Mouse (Mus musculus) stomach, embryonic 15.5 days (tissue): ENCODE data around the gene Ubash3b. TPM values are rescaled to one million over a fixed set of nuclear protein-coding genes. Genes with fewer than 3 reads are reported as not detected.

ENCODE experiments used
- ATAC-seq: fragments of 200-750 bp; cut with Nextera tagmentation; 2 replicates; pipeline ENCODE4 v1.8.0; 2017; ENCODE audit warnings: low read depth, moderate number of reproducible peaks, moderate TSS enrichment; ENCODE audit not compliant: insufficient read depth, low FRiP score
- H3K27ac ChIP-seq: fragments of 300-500 bp; sonication (generic); 2 replicates; pipeline ENCODE4 v1.5.1; 2015; ENCODE audit warnings: mild to moderate bottlenecking, inconsistent platforms
- H3K27me3 ChIP-seq: fragments of 300-500 bp; sonication (generic); replicated peaks from 2 replicates; pipeline ENCODE4 v1.6.1; 2015; ENCODE audit warnings: inconsistent platforms
- H3K36me3 ChIP-seq: fragments of 300-500 bp; sonication (generic); 2 replicates; pipeline ENCODE4 v1.6.1; 2015; ENCODE audit warnings: inconsistent platforms
- H3K4me1 ChIP-seq: fragments of 300-500 bp; sonication (generic); 2 replicates; pipeline ENCODE4 v1.6.1; 2015; ENCODE audit warnings: inconsistent platforms
- H3K4me2 ChIP-seq: fragments of 300-500 bp; sonication (generic); 2 replicates; pipeline ENCODE4 v1.6.1; 2015; ENCODE audit warnings: mild to moderate bottlenecking, inconsistent platforms
- H3K4me3 ChIP-seq: fragments of 300-500 bp; sonication (generic); replicated peaks from 2 replicates; pipeline ENCODE4 v1.5.1; 2015; ENCODE audit warnings: inconsistent platforms
- H3K9ac ChIP-seq: fragments of 300-500 bp; sonication (generic); 2 replicates; pipeline ENCODE4 v1.6.1; 2015; ENCODE audit warnings: inconsistent platforms
- H3K9me3 ChIP-seq: fragments of 300-500 bp; sonication (generic); 2 replicates; pipeline ENCODE4 v1.6.1; 2016; ENCODE audit warnings: inconsistent platforms
- WGBS: fragments of 180-500 bp; shearing (Covaris S2); methylation state at CpG from one replicate; pipeline ENCODE4 v1.1.7; 2015; 5-methylcytosine and 5-hydroxymethylcytosine counted together
- polyA plus RNA-seq: library from polyadenylated mRNA; unstranded; fragments of >200 nt; fragmentation: Nextera tagmentation; extraction: Ambion mirVana; gene quantifications from 2 replicates; pipeline ENCODE4 v1.2.1, GENCODE M21; 2015

Ubash3b gene
- polyA plus RNA-seq, 1 experiment from 2014 or later: 4.0 TPM

DNA sequence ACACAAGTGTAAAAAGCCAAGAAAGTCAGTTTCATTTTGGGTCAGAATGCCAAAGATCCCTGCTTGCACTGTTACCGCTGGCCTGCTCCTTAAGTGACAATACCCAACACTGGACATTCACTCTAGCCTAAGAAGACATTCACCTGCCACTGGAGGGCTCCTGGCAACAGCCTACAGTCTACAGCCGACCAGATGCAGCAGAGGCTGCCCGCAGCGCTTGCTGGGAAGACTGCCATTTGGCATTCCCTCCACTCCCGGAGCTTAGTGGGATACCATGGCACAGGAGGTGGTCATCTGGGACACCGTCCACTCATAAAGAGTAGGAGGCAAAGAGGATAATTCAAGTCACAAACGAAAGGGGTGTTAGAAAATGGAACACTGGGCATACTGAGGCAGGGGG is 12.9 kb downstream of the Ubash3b start:
- no peak overlapping the region for H3K27ac ChIP-seq
- 84% methylated on average over 7 of the region's 7 CpGs for WGBS
- H3K9me3 ChIP-seq: no peaks in the 10 kb centered on the region
- no peaks in the 10 kb centered on the region for H3K36me3 ChIP-seq
- no peak overlapping the region for H3K4me2 ChIP-seq
- H3K4me3 ChIP-seq: no peak overlapping the region
- no peak for ATAC-seq
- no peak overlapping the region for H3K9ac ChIP-seq
- no peaks in the 10 kb centered on the region for H3K27me3 ChIP-seq
- H3K4me1 ChIP-seq: no peaks in the 10 kb centered on the region

GRCm38 (mm10) chr9:41147203-41147842 is 14.2 kb downstream of the Ubash3b start:
- no peaks in the 10 kb centered on the region for H3K9me3 ChIP-seq
- peak overlapping the region; percentile 40; the same call in 1 of the 2 replicates for H3K27ac ChIP-seq
- H3K4me2 ChIP-seq: peak overlapping the region; percentile 38
- no peaks in the 10 kb centered on the region for H3K4me1 ChIP-seq
- no peak overlapping the region for H3K9ac ChIP-seq
- no peaks in the 10 kb centered on the region for H3K36me3 ChIP-seq
- H3K4me3 ChIP-seq: 0 out of 2 replicates have a peak overlapping the region, but pooled peaks have one; percentile 8
- 26% methylated on average over 13 of the region's 13 CpGs for WGBS
- H3K27me3 ChIP-seq: no peaks in the 10 kb centered on the region
- ATAC-seq: no peak

DNA sequence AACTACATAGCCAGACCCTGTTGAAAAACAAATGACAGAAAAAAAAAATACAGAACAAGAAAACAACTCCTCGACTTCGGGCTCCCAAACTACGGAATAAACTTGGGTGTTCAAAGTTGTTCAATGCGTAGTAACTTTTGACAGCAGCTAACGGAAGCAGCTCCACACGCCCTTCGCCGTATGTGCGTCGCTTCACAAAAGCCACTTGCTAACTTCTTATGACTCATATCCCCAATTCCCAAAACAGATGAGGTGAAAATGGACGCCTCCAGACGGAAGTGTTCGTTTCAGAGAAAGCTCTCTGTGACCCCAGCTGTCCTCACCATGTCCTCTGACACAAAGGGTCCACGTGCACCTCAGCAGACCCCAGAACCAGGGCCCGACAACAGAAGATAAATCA is 17.7 kb downstream of the Ubash3b start:
- no peaks in the 10 kb centered on the region for H3K4me1 ChIP-seq
- no peak overlapping the region for H3K9ac ChIP-seq
- no peak for ATAC-seq
- H3K4me2 ChIP-seq: no peak overlapping the region
- H3K36me3 ChIP-seq: no peaks in the 10 kb centered on the region
- 85% methylated on average over 15 of the region's 15 CpGs for WGBS
- H3K9me3 ChIP-seq: no peaks in the 10 kb centered on the region
- no peak overlapping the region for H3K4me3 ChIP-seq
- H3K27ac ChIP-seq: no peak overlapping the region
- no peaks in the 10 kb centered on the region for H3K27me3 ChIP-seq

GRCm38 (mm10) chr9:41143115-41143514 is 18.4 kb downstream of the Ubash3b start:
- Histone ChIP-seq H3K9ac (no peak overlapping the region), H3K36me3 (no peaks in the 10 kb centered on the region), H3K27ac (no peak overlapping the region), H3K4me2 (no peak overlapping the region), H3K9me3 (no peaks in the 10 kb centered on the region), H3K4me1 (no peaks in the 10 kb centered on the region), H3K27me3 (no peaks in the 10 kb centered on the region), H3K4me3 (no peak overlapping the region)
- WGBS: 78% methylated on average over 3 of the region's 3 CpGs
- ATAC-seq: no peak

DNA sequence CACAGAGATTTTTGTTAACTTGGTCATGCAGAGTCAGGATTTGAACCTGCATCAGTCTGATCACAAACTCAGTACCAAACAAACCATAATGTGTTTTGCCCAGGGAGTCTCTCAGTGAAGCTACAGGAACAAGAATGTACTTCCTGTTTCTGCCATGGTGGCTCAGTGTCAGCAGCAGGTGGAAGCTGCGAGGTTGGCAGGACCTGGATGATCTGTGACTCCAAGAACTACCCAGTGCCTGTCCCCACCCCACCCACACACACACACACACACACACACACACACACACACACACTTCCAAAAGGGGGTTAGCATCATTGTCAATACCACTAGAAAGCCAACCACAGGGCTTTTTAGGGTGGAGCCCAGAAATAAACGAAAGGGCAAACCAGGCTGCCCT is 20.5 kb downstream of the Ubash3b start:
- Histone ChIP-seq H3K9ac (no peak overlapping the region), H3K36me3 (no peaks in the 10 kb centered on the region), H3K9me3 (no peaks in the 10 kb centered on the region), H3K4me2 (no peak overlapping the region), H3K4me3 (no peak overlapping the region), H3K27me3 (no peaks in the 10 kb centered on the region), H3K4me1 (no peaks in the 10 kb centered on the region), H3K27ac (no peak overlapping the region)
- ATAC-seq: no peak
- WGBS: 46% methylated on average over 2 of the region's 2 CpGs

DNA sequence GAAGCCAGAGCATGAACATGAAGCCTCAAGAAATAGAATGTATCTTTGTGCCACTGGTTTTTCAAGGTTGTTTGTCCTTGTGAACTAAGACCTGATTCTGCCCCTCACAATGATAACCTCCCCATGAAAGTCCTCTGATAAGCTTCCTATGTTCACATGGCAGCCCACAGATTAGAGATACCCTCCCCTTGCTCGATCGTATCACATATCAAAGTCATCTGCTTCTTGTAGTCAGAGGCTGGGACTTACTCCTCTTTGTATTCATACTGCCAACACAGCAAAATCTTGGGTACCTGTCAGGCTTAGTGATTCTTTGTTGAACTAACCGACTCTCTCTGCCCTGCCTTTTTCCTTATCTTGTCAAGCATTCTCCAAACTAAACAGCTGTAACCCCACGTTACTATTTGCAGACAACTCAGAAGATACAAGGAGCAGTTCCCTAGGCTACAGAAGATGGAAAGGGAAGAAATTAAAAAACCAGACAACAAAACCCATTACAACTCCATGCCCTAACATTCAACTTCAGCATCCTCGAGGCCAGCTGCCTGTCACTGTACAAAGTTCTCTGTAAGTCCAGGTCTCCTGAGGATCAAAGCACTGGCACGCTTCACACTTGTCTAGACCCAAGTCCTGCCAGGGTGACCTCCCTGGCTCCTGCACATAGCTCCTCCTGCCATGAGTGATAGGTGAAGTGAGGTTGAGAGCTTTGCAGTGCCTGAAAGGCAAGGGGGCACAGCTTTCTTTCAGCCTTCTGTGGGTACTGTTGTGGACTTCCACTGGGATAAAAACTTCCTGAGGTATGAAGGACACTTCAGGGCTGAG is 22.3 kb downstream of the Ubash3b start:
- Histone ChIP-seq H3K27me3 (no peaks in the 10 kb centered on the region), H3K9ac (no peak overlapping the region), H3K9me3 (no peaks in the 10 kb centered on the region), H3K27ac (no peak overlapping the region), H3K4me1 (no peaks in the 10 kb centered on the region), H3K4me3 (no peak overlapping the region), H3K4me2 (no peak overlapping the region), H3K36me3 (no peaks in the 10 kb centered on the region)
- 45% methylated on average over 6 of the region's 6 CpGs for WGBS
- no peak for ATAC-seq

DNA sequence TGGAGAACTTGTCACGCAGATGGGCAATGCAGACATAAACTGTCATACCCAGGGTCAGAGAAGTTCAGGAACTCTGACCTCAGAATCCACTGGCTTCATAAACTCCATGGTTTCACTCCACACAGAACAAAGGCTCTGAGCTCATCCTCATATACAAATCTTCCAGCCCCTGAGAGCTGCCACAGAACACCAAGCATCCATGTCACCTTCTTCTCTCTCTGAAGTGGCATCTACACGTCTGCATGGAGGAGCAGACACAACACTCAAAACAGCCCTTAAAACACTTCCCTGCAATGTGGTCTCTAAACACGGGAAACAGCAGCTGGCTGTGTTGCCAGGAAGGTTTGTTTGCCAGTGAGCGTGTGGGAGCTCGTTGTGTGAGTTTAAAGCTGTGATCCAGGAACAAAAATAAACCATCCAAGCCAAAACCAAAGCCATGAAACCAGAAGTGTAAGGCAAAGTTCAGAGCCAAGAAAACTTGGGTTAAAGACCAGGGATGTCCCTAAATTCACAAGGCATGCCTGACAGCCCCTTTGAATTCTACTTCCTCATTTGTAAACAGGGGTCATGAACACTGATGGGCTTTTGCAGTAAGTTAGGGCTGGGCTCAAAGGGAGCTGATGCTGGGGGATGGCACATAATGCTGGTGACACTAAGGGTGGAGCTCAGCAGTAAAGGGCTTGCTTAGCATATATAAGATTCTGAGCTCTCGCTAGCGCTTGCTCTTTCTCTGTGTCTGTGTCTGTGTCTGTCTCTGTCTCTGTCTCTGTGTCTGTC is 24.6 kb downstream of the Ubash3b start:
- ATAC-seq: no peak
- H3K4me3 ChIP-seq: no peak overlapping the region
- H3K36me3 ChIP-seq: no peaks in the 10 kb centered on the region
- no peak overlapping the region for H3K4me2 ChIP-seq
- H3K27me3 ChIP-seq: no peaks in the 10 kb centered on the region
- H3K9me3 ChIP-seq: no peaks in the 10 kb centered on the region
- no peaks in the 10 kb centered on the region for H3K4me1 ChIP-seq
- WGBS: 47% methylated on average over 7 of the region's 7 CpGs
- H3K9ac ChIP-seq: no peak overlapping the region
- H3K27ac ChIP-seq: no peak overlapping the region

- Histone ChIP-seq H3K4me3 (no peak overlapping the region), H3K4me1 (no peaks in the 10 kb centered on the region), H3K27ac (no peak overlapping the region), H3K27me3 (no peaks in the 10 kb centered on the region), H3K36me3 (no peaks in the 10 kb centered on the region), H3K9ac (no peak overlapping the region), H3K4me2 (no peak overlapping the region), H3K9me3 (no peaks in the 10 kb centered on the region)
- WGBS: 87% methylated on average over 2 of the region's 2 CpGs
- no peak for ATAC-seq
Observed at GRCm38 (mm10) chr9:41136273-41136672, 25.2 kb downstream of the Ubash3b start.

DNA sequence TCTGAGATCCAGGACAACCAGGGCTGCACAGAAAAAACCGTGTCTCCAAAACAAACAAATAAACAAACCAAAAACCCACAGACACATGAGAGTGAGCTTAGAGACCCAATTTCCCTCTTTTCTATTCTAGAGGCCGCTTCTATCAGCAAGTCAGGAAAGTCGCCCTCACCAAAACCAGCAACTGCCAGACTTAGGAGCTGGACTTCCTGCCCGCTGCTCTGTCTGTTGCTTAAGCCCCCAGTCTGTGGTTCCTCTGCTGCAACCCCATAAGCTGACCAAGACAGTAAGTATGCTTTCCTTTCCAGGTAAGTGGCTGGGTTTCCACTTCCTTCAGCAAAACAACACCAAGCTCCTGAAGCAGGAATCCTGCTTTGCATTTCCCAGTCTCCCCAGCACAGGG is 26.6 kb downstream of the Ubash3b start:
- Histone ChIP-seq H3K9ac (no peak overlapping the region), H3K4me3 (no peak overlapping the region), H3K4me2 (no peak overlapping the region), H3K9me3 (no peaks in the 10 kb centered on the region), H3K27ac (no peak overlapping the region), H3K4me1 (no peaks in the 10 kb centered on the region), H3K27me3 (no peaks in the 10 kb centered on the region), H3K36me3 (no peaks in the 10 kb centered on the region)
- WGBS: 64% methylated on average over 4 of the region's 4 CpGs
- ATAC-seq: no peak

GRCm38 (mm10) chr9:41130563-41130962 is 30.9 kb downstream of the Ubash3b start:
- 84% methylated on average over 8 of the region's 8 CpGs for WGBS
- H3K9ac ChIP-seq: no peak overlapping the region
- no peak overlapping the region for H3K4me3 ChIP-seq
- no peak overlapping the region for H3K4me2 ChIP-seq
- H3K27ac ChIP-seq: no peak overlapping the region
- no peak for ATAC-seq
- no peaks in the 10 kb centered on the region for H3K27me3 ChIP-seq
- H3K36me3 ChIP-seq: no peaks in the 10 kb centered on the region
- H3K4me1 ChIP-seq: no peaks in the 10 kb centered on the region
- H3K9me3 ChIP-seq: no peaks in the 10 kb centered on the region

GRCm38 (mm10) chr9:41129802-41130480 is 31.6 kb downstream of the Ubash3b start:
- ATAC-seq: peak; percentile 39; the same call in 1 of the 2 replicates
- H3K27ac ChIP-seq: no peak overlapping the region
- H3K27me3 ChIP-seq: no peaks in the 10 kb centered on the region
- no peaks in the 10 kb centered on the region for H3K4me1 ChIP-seq
- WGBS: 66% methylated on average over 10 of the region's 10 CpGs
- no peaks in the 10 kb centered on the region for H3K9me3 ChIP-seq
- no peak overlapping the region for H3K4me2 ChIP-seq
- H3K9ac ChIP-seq: no peak overlapping the region
- no peaks in the 10 kb centered on the region for H3K36me3 ChIP-seq
- no peak overlapping the region for H3K4me3 ChIP-seq
